Mouse (Mus musculus) left cerebral cortex, adult 8-10 months (tissue): ENCODE data around the gene Mat2b. TPM values are rescaled to one million over a fixed set of nuclear protein-coding genes. Genes with fewer than 3 reads are reported as not detected.
A peak's percentile ranks its signal among the peaks of the same experiment; 100 is the strongest.

ENCODE experiments used
- DNase-seq, 2 experiments: peaks; one replicate each; pipeline ENCODE4 v3.0.0; 2022; ENCODE audit warnings: low spot score in 2 of 2
- total RNA-seq, 4 experiments: library from RNA; stranded (reverse); gene quantifications; 2 replicates each; pipeline ENCODE4 v1.2.4; 2022

The Mat2b gene
- total RNA-seq, 4 experiments from 2014 or later = 149 to 173 (median 160) TPM

DNA sequence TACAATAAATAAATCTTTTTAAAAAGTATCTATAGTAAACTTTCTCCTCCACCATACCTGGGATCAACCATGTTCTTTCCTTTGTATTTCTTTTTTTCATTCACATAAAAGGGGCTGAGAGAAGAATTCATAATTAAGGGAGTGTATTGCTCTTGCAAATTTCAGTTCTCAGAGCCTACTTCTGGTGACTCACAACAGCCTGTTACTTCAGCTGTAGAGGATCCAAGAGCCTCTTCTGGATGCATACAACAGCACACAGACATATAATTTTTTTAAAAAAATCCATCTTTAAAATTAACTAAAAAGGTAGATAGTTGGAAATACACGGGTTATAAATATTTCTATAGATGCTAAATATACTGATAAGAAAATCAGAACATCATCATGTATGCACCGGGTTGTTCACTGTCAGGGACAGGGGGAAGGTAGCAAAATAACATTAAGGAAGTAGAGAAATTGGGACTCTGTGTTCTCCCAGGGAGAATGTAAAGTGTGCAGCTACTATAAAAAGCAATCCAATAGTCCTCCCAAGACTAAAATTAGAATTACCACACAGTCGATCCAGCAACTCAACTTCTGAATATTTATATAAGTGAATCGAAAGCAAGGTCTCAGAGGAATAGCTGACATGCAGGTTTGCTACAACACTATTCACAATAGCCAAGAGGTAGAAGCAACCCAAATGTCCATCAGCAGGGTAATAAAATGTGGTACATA is 19.8 kb downstream of the Mat2b start:
- DNase-seq = no peak

DNA sequence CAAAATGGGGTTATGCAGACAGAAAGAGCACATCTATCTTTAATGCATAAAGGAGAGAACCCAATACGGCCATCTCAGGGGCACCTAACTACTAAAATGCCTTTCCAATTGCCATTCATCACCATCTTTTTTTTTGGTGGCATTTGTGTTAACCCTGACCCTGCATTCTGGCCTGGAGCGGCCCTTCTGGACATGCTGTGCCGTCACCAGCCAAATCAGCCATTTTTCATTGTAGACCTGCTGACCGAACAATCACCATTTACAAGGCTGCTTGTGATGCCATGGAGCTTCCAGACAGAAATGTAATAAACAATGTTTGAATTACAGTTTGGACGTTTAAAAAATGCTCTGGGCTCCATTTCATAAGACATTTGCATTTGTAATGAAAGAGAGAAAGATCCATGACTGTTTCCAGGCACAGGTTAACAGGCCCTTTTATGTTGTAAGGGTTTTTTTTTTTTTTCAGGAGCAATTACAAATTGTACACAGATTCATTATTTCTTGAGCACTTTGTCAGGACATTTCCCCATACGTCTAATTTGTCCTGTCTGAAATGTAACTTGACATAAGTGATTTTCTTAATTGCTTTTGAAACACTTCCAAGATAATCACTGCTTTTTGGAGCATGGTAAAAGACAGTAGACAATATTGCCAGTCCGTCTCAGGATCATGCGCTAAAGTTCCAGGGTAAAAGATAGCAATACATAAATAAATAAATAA is 45.1 kb downstream of the Mat2b start:
- no peak for DNase-seq

DNA sequence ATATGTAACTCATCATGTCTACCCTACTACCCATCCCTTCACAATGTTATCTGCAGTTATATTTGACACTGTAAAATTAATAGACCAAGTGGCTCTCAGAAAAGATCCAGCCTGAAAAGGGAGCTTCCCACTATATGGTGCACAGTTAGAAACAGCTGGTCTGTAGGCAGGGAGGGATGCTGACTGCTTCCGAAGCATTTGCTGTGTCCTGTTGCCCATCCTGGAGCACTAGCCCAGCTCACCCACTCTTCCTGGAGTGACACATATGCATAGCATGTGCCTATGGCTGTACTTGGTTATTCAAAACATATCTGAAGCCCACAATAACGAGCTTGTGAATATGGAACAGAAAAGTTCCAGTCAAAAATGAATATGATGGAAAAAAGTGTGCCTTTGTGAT is 47.8 kb downstream of the Mat2b start:
- DNase-seq = peak in 1 of 2 experiments; percentile 57

Other genes with a start within 250 kb of the Mat2b start
- gene Hmmr, start 38.2 kb upstream of the Mat2b start, total RNA-seq = under 1 TPM; 0.32 to 0.49 (median 0.42) TPM
- gene Nudcd2, start 38.5 kb upstream of the Mat2b start, total RNA-seq = 10 to 100 TPM; 15.9 to 22.0 (median 18.8) TPM
- 10 to 100 TPM; 61.2 to 67.9 (median 66.6) TPM for gene Ccng1, start 60.1 kb upstream of the Mat2b start, total RNA-seq